Mouse (Mus musculus) myocyte (in vitro differentiated cells): ENCODE measurements around the gene Zscan26.

Experiments
- POLR2A ChIP-seq: IDR thresholded peaks from one replicate; pipeline ENCODE4 v1.6.1; 2011; ENCODE audit warnings: low read depth, mild to moderate bottlenecking, control low read depth, moderate library complexity; ENCODE audit not compliant: insufficient read length
- USF1 ChIP-seq: IDR thresholded peaks from one replicate; pipeline ENCODE4 v1.6.1; 2011; ENCODE audit warnings: low read depth, mild to moderate bottlenecking, control low read depth, moderate library complexity

GRCm38 (mm10) chr13:21401636-21402286 is 51.8 kb downstream of the Zscan26 start:
- no peak for TF ChIP-seq POLR2A
- TF ChIP-seq USF1 = no peak
